Mouse (Mus musculus) cerebellum, postnatal 10 days (tissue): ENCODE measurements around the gene Arfgap1.
A peak's percentile ranks its signal among the peaks of the same experiment; 100 is the strongest.

Source experiments
- DNase-seq, 2 experiments: peaks; one replicate each; pipeline ENCODE4 v3.0.0; 2021; ENCODE audit warnings: mixed read lengths in 2 of 2

The Arfgap1 gene

DNA sequence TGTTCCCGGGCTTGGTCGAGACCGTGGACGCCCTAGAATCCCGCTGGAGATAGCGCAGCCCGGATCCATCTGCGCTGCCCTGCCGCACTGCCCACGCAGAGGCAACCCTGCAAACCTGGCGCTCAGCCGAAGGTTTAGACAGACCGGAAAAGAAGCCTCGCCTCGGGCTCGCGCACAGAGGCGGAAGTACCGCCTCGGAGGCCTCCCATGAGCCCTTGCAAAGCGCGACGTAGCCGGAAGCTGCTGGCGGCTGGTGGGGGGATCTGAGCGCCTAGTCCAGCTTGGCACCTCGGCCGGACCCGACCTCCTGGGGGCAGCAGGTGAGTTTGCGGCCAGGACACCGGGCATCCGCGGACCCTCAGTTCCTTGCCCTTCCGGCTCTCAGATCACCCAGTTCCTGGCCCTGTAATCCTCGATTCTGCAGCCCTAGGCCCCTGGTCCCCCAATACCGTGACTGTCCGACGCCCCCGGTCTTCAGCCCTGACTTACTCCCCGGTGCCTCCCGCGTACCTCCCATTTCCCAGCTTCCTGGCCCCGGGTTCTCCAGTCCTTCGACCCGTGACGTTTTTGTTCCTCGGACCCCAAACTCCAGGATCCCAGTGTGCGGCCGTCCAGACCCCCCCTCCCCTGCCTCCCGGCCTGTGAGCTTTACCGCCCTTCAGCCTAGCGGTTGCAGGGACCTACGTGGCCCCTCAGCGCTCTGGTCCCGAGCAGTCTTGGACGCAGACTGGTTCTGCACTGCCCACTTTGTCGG, at the start of gene Arfgap1:
TSS of gene Arfgap1 (plus strand) at position 216 of the 754 bp plus-strand sequence.
- peak; percentile 97 to 98 for DNase-seq

DNA sequence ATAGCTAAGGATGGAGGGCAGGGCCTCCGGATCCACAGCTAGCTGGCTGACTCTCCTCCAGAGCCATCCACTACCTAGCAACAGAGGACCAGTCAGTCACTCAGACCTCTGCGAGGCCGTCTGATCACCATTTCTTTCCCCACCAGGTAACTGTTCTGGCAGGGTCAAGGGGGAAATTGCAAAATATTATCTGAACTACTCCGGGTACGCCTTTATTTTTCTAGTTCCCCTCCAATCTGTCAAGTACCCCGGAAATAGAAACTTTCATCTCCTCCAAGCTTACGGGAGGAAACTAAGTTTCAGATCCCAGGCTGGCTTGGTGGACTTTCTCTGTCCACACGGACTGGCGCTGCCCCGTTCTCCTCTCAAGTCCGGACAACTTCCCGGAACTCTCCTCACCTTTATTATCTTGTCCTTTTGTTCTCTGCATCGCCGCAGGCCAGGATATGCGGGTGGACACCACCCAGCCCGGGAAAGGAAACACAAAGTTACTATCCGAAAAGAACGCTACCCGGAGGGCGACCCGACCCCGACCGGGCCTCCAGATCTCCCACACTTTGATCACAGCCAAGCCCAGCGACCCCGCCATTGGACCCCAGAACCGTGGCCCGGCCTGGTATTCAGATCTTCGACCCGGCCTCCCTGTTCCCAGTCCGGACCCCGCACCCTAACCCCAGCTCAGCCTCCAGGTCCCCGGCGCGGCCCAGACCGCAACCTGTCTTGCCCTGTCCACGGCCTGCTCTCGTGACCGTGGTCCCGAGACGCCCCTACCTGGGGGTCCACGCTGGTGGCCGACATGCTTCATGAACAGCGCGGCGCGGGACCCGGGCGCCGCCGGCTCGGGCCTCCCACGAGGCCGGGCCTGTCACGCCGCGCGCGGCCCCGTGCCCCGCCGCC, 46.9 kb upstream of the Arfgap1 start:
- no peak for DNase-seq

DNA sequence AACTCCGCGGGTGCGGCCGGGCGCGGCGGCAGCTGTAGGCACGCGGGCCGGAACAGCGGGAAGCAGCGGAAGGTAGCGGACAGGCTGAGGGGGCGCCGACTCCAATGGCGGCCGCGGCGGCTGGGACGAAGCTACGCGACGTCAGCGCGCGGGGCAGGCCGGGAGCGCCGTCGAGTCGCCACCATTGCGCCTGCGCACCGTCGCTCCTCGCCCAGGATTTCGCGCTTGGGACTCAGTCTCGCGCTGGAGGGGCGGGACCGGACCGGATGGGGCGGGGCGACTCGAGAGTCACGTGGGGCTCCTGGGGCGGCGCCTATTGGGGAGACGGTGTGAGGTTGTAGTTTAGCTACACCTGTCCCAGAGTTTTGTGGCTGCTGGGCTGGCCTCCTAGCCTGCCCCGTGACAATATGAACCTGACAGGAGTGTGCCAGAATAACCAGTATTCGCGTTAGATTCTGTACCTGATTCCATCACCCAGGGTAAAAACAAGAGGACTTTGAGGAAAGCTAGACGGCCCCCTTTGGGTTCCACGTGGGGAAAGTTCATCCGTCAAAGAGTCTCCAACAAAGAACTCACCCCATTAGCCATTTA, 46.1 kb upstream of the Arfgap1 start, which contains the start of gene Ythdf1:
TSS of gene Ythdf1 (minus strand) at position 140 of the 591 bp plus-strand sequence.
- peak; percentile 99 to 100 for DNase-seq

DNA sequence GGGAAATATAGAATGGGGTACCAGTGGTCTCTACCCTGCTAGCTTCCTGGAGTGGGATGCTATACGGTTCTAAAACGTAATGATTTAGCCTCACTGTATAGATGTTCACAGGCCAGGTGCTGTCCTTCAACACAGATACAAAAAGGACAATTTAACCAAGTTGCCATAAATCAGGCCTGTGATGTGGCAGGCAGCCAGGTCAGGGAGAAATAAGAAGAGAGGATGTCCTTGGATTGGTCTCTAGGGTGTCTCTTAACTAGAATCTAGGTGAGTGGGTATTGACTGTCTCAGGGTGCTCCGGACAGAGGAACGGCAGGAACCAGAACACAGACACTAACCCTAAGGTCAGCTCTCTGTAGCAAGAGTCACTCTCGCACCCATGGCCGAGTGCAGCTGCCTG, 44.3 kb upstream of the Arfgap1 start:
- no peak for DNase-seq

DNA sequence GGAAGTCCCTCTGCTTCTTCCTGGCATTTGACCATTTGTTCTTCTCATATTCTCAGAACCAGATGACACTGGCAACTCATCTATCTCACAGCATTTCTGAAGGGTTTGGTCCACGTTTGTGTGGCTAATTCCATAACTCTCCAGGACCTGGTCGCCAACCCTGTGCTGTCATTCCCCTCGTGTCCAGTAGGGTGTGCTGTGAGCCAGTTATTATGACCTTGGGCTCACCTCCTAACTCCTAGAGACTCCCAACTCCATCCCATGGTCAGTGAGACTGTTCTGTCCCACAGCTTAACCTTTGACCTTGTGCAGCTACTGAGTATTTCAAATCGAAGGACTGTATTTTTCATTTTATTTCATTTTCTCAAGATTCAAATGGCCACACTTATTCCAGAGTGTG, 41.8 kb upstream of the Arfgap1 start:
- DNase-seq, result peak; percentile 88 to 91

DNA sequence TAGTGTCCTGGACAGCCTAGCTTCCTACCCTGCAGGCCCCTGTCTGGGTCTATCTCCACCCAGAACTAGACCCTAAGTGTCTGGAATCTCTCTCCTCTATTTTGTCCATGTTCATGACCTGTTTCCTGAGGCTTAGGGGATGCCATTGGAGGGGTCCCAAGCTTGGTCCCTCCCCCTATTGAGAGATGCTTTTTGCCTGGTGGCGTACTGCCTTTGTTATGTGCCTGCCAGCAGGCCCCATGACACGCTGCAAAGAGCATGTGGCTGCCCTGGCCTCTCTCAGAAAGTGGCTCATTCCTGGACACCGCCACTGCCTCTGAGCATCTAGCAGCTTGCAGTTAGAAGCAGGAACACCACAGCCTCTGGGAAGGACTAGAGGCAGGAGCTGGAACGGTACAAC, 38.3 kb upstream of the Arfgap1 start, which contains the start of gene Birc7:
TSS of gene Birc7 (plus strand) at position 301 of the 400 bp plus-strand sequence.
- peak in 1 of 2 experiments; percentile 18 for DNase-seq

DNA sequence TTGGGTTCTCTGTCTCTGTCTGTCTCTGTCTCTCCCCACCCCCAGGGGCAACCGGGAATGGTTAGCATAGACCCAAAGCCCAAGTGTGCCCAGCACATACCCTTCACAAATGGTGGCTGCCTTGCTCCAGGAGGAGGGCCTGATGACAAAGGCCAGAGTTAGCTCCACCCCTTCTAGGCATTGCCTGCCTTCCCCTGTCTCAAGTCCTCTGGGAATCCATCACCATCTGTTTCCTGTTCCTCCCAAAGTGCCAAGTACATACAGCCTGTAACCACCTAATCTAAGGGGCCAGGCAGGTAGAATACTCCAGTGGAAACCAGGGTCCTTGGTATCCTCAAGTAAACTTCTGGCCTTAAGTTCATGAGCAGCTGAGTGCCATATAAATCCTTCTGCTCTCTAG, 34.6 kb upstream of the Arfgap1 start:
- peak; percentile 26 to 40 for DNase-seq

DNA sequence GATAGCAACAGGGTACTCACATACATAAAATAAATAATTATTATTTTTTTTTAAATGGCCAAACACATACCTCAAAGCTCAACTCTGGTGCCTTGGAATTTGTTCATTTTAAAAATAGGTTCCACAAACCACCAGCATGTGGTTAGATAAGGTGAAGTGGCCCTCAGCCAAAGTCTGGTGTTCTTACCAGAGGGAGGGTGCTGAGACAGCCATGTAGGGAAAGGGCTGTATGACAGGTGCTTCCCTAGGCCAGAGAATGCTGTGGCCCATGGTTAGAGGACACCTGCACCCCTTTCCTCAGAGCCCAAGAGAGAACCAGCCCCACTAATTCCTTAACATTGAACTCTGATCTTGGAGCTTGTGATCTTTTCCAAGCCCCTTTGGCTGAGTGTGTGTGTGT, 26.8 kb upstream of the Arfgap1 start:
- no peak for DNase-seq

DNA sequence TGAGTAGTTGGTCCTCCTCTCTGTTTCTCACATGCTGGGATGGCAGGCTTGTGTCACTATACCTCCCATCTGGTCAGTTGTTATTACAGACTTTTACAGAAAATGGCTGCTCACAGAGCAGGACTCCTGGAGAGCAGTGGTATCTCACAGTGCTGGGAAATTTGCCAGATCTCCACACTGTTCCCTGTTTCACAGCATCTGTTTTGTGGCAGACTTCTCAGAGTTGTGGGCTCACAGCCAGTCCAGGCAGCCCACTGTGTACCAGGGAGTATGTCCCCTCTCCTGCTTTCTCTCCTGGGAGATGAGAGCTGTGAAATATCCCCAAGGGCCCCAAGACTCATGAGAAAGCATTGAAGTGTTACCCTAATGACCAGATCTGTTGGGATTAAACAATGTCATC, 25.2 kb upstream of the Arfgap1 start:
- DNase-seq, result peak in 1 of 2 experiments; percentile 32

DNA sequence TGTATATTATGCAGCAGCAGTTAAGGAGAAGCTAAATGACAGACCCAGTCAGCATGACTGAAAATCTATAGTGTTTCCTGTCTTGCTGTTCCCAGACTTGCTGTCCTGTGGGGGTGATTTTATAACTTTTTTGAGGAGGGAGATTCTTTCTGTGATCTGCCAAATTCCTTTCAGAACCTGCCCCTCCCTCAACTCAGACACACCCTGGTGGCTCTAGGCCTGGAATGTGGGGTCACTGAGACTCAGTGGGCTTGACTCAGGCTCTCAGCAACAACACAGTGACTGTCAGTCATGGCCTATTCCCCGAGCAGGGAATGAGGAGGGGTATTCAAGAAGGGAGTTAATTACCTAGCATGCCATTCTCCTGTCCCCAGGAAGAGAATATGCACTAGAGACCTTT, 17.1 kb upstream of the Arfgap1 start:
- no peak for DNase-seq

DNA sequence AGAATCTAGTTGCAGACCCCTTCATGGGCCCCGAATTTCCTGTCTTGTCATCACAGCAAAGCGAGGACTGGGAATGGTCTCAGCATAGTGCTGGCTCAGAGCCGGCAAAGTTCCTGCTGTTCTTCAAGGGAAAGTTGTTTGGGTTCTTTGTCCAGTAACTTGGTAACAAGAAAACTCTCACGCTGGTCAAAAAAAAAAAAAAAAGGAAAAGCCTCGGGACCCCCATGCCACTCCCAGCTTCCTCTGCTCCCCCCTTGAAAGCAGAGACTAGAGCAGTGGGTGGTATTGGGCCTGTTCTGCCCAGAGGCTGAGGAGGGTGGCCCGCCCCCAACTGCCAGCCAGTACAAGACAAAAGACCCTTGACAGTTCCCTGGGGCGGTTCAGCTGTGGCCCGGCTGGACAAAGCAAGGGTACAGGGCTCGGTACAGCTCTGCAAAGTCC, 14.3 kb upstream of the Arfgap1 start:
- DNase-seq, result peak; percentile 43 to 67

DNA sequence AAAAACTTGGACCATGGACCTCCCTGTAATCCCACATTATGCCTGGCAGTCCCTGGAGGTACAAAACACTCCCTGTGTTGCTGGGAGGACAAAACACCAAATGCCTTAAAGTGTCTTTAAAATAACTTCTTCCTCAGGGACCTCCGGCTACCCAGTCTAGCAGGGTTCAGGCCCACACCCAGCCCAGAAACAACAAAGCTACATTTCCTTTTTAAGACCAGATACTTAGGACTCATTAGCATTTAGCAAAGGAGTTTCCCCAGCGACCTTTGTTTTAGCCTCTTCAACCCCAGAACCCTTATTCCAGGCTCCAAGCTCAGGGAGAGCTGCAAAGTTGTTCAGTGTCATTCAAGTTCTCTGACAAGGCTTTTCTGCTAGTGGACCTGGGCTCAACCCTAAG, 13.4 kb upstream of the Arfgap1 start:
- no peak for DNase-seq

DNA sequence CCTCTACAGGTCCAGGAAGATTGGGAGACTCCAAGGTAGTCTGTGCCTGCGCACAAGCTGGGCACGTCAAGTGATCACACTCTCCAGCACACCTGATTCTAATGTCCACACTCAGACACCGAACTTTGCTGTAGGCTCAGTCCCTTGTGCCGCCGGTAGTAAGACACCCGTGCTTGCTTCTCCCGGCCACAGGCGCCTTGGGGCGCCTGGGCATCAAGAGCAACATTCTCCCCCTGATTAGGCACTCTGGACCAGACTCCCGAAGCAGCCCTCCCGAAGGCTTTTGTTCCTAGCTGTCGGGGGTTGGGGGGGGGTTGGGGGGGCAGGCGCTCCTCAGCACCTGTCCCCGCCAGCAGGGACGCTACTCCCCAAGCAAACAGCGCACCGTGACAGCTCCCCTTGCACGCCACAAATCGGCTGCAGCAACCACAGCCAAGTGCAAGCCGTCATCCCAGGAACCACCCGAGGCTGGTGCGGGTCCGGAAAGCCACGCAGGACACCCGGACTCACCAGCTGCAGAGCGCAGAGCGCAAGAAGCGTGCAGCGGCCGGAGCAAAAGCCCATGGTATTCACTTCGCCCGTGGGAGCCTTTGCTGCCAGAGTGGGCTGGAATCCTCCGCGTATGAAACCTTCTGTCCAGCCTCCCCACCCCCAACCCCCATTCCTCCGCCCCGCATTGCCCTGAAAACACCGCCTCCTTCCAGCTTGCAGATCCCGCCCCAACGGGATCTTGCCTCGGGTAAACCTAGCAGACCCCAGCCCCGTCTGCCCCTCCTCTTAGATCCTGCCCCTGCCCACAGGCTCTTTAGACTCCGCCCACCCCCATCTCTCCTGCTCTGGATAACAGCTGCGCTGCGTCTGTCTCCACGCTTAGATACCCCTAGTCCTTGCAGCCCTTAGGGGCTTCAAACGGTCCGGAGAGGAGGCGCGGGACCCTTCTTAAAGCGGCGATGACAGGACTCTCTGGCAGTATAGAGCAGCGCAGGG, 12.7 kb upstream of the Arfgap1 start, which contains the start of gene Nkain4:
TSS of gene Nkain4 (minus strand) at position 639 of the 987 bp plus-strand sequence.
- DNase-seq, result peak; percentile 87 to 89

DNA sequence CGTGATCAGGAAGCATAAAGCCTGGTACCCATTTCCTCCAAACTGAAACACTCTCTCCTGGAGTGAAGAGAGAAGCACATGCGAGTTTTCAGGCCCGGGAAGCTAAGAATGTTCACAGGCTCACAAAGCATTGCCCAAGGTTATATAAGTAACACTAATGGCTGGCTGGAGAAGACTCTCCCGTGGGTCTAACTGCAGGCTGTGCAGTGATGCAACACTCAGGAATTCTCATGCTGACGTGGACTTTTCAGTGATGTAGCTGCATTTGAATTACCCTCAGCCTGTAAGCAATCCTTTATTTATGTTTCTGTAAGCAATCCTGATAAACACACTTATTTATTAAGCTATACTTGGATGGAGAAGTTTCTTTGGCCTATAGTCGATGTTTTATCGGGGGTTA, 7.4 kb upstream of the Arfgap1 start:
- DNase-seq, result no peak

DNA sequence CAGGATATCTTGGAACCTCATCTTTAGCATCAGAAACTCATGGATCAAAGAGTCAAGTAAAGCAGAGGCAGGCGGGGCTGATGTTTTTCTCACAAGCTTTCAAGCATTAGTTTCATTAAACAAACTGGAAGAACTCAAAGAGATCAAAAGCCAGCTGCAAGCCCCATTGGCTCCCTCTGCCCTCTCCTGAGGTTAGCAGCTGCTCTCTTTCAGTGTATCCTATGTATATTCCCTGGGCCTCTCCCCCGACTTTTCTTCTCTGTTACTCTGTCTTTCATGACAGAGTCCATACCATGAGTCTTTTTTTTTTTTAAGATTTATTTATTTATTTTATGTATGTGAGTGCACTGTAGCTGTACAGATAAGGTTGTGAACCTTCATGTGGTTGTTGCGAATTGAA, 6.8 kb upstream of the Arfgap1 start:
- no peak for DNase-seq

DNA sequence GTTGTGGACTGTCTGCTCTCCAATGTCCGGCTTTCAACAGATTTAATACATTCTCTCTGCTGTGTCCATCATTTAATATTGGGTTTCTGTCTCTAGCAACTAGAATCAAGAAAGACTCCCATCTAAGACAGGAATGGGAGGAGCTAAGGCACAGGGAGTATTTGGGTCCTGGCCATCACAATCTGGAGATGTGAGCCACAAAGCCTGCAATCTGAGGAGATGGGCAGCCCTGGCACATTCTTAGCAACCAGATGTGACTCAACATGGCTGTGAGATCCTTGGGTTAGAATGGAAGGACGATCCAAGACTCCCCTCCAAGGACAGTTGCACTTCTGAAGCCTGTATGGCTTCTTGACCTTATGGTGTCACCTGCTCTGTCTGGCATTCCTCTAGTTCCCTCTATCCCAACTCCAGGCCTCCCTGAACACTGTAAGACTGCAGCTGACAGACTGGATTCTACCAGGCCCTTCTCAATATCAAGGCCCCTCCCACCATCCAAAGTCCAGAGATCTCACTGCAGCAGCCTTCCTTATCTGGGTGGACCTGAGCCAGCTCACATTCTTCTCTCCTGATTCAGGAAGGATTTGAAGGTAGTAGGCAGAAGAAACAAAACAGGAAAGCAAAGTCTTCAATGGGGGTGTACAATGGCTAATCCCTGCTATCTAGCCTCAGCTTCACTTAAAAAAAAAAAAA, 4.3 kb upstream of the Arfgap1 start:
- DNase-seq, result no peak

DNA sequence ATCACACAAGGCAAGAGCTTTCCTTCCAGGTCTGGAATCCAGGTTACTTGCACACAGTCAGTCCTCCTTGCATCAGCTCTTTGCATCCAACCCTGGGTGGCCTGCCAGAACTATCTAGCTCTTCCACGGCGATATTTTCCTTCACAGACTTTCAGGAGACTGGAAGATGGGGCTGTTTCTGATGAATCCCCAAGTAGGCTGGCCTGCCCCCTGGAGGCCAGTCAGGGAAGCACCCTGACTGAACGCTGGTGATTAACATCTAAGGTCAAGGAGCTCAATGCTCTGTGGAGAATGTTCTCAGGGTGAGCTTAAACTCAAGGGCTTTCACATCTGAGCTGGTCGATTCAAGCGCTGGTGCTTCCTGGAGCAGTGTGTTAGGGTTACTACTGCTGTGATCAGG, 3.1 kb upstream of the Arfgap1 start:
- peak; percentile 89 to 93 for DNase-seq

DNA sequence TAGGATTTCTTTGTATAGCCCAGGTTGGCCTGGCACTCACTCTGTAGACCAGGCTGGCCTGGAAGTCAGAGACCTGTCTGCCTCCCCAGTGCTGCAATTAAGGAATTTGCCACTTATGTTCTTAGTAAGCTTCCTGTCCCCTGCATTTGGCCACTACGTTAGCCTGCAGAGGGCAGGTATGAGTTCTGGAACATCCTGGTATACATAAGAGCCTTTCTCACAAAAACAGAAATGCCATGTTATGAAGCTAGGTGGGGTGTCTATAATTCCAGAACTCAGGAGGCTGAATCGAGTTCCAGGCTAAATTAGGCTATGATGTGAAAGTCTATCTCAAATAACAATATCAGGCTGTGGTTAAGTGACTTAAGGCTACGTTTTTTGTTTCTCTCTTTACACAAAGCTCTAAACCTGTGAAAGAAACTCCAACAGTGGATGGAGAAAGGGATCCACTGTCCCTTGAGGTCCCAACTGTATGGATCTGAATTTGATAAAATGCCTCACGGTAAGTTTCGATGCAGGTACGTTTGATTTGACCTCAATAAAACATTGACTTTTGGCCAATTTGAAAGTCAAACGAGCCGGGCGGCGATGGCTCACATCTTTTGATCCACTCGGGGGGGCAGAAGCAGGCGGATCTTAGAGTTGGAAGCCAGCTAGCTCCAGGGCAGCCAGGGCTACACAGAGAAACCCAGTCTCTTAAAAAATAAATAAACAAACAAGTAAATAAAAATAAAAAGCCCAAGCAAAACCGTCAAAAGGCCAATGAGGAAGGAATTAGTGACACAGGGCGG, 738 bp upstream of the Arfgap1 start:
- DNase-seq, result peak; percentile 63 to 73

DNA sequence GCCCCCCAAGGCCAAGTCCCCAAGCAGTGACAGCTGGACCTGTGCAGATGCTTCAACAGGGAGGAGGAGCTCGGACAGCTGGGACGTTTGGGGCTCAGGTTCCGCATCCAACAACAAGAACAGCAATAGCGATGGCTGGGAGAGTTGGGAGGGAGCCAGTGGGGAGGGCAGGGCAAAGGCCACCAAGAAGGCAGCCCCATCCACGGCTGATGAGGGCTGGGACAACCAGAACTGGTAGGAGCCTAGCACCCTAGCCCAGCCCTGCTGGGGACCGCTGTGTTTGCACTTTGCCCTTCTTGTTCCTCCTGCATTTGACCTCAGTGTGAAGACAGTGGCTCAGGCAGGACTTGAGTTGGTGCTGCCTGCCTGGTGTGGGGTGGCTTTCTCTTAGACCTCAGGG, 14.1 kb downstream of the Arfgap1 start:
- no peak for DNase-seq

DNA sequence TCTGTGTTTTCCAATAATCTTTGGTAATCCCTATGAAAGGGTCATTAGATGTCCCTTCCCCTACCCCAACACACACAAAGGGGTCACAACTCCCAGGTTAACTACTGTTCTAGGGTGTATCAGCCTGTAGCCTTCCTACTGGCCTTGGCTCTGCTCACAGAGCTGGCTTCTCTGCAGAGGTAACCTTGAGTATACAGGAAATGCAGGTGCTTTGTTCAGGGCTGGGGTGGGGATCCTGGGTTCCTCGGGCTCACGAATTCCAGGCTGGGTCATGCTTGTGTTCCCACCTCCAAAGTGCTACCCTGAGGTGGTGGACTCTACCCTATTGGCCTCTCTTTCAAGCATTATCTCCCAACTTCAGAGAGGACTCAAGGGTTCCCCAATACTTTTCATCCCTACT, 18.6 kb downstream of the Arfgap1 start:
- no peak for DNase-seq
